In genomic region chr13:93976897-93977530, GRCm38 (mm10) we compare ENCODE assay signal across 26 mouse cellular contexts.
DNase-seq lines count a peak whose midpoint lies in the region; ATAC-seq and TF ChIP-seq lines count a peak whose summit lies in the region.
"Had no signal": no experiment of that assay in that cellular context is flagged by ENCODE, and none has a peak within 500 bp of the region (broad histone marks: within the 10 kb centered on the region; RNA-seq: fewer than 3 reads in every experiment).

No protein-coding gene starts in this region.

- 81% methylated on average over 10 of the region's 10 CpGs for WGBS in liver, adult 2 months
- WGBS in liver, embryonic 12.5 days (ENCODE audit: insufficient replicate concordance) = 45% methylated on average over 10 of the region's 10 CpGs

- ATAC-seq in liver, embryonic 12.5 days = no peak
- peak; percentile 84 for ATAC-seq in granulocyte monocyte progenitor cell, adult 5-6 weeks (replicated peaks; ENCODE audit: poor library complexity, severe bottlenecking)
- ATAC-seq: midbrain, embryonic 15.5 days had no signal

- H3K27me3 ChIP-seq in liver, adult 2 months (ENCODE audit: control insufficient read depth, insufficient read depth, low read length) = 0 out of 2 replicates have a peak, but pooled peaks cover 3% of the 10 kb centered on the region
- H3K27me3 ChIP-seq in liver, embryonic 12.5 days (replicated peaks) = no peaks in the 10 kb centered on the region
- H3K27me3 ChIP-seq in CH12.LX (replicated peaks) = no peaks in the 10 kb centered on the region
- H3K27me3 ChIP-seq in splenic B cell, adult 2 months (ENCODE audit: control insufficient read depth, insufficient read depth, low read length, poor library complexity, severe bottlenecking) = no peaks in the 10 kb centered on the region
- H3K27me3 ChIP-seq: embryonic facial prominence, embryonic 15.5 days; forebrain, embryonic 12.5 days; heart, embryonic 15.5 days; lung, embryonic 15.5 days; megakaryocyte, embryonic 14.5 days; midbrain, embryonic 15.5 days; neural tube, embryonic 15.5 days had no signal

- no peak overlapping the region for H3K27ac ChIP-seq in liver, adult 2 months (replicated peaks; ENCODE audit: insufficient read depth, low read depth, low read length)
- no peak overlapping the region for H3K27ac ChIP-seq in liver, embryonic 12.5 days
- H3K27ac ChIP-seq in CH12.LX (ENCODE audit: insufficient read depth, low read depth) = no peak overlapping the region
- H3K27ac ChIP-seq: embryonic facial prominence, embryonic 15.5 days; forebrain, embryonic 12.5 days; heart, embryonic 15.5 days; hindbrain, embryonic 10.5 days; kidney, postnatal 0 days; limb, embryonic 10.5 days; lung, embryonic 15.5 days; midbrain, embryonic 15.5 days; neural tube, embryonic 15.5 days; stomach, postnatal 0 days had no signal

- no peak overlapping the region for H3K9ac ChIP-seq in liver, adult 2 months (ENCODE audit: low read depth, low read length)
- no peak overlapping the region for H3K9ac ChIP-seq in liver, embryonic 12.5 days
- no peak overlapping the region for H3K9ac ChIP-seq in CH12.LX (ENCODE audit: insufficient read depth, low read depth)
- H3K9ac ChIP-seq: embryonic facial prominence, embryonic 15.5 days; forebrain, embryonic 12.5 days; heart, embryonic 15.5 days; lung, embryonic 15.5 days; midbrain, embryonic 15.5 days; neural tube, embryonic 15.5 days had no signal

- H3K9me3 ChIP-seq in liver, embryonic 12.5 days (replicated peaks) = no peaks in the 10 kb centered on the region
- no peaks in the 10 kb centered on the region for H3K9me3 ChIP-seq in CH12.LX (replicated peaks; ENCODE audit: low read length)
- H3K9me3 ChIP-seq: embryonic facial prominence, embryonic 15.5 days; forebrain, embryonic 12.5 days; heart, embryonic 15.5 days; hindbrain, embryonic 10.5 days; limb, embryonic 10.5 days; lung, embryonic 15.5 days; megakaryocyte, embryonic 14.5 days; midbrain, embryonic 15.5 days; neural tube, embryonic 15.5 days had no signal

- no peaks in the 10 kb centered on the region for H3K4me1 ChIP-seq in liver, adult 2 months (ENCODE audit: control insufficient read depth, insufficient read depth, low read length)
- no peaks in the 10 kb centered on the region for H3K4me1 ChIP-seq in liver, embryonic 12.5 days
- peaks cover 0 to 16% of the 10 kb centered on the region in 2 experiments; a peak in 1 of 4 replicates for H3K4me1 ChIP-seq in CH12.LX (ENCODE audit: control insufficient read depth in 1 of 2, insufficient read depth in 2 of 2)
- H3K4me1 ChIP-seq: embryonic facial prominence, embryonic 15.5 days; lung, embryonic 15.5 days; midbrain, embryonic 15.5 days; neural tube, embryonic 15.5 days had no signal

- TF ChIP-seq RAD21 in CH12.LX (IDR thresholded peaks at IDR 0.05; ENCODE audit: low read depth, low read length) = no peak

- no peak overlapping the region for H3K4me3 ChIP-seq in liver, adult 2 months (ENCODE audit: insufficient read depth, low read depth, low read length)
- H3K4me3 ChIP-seq in liver, embryonic 12.5 days = no peak overlapping the region
- no peak overlapping the region for H3K4me3 ChIP-seq in CH12.LX (replicated peaks in 1 of 3; ENCODE audit: low read depth in 2 of 3, low read length in 2 of 3, poor library complexity in 1 of 3)
- H3K4me3 ChIP-seq: embryonic facial prominence, embryonic 15.5 days; forebrain, embryonic 12.5 days; heart, embryonic 15.5 days; hindbrain, embryonic 10.5 days; limb, embryonic 10.5 days; lung, embryonic 15.5 days; megakaryocyte, embryonic 14.5 days; midbrain, embryonic 15.5 days; neural tube, embryonic 15.5 days had no signal

- no peaks in the 10 kb centered on the region for H3K36me3 ChIP-seq in liver, adult 2 months (ENCODE audit: control insufficient read depth, insufficient read depth, low read length)
- H3K36me3 ChIP-seq in liver, embryonic 12.5 days = no peaks in the 10 kb centered on the region
- no peaks in the 10 kb centered on the region for H3K36me3 ChIP-seq in CH12.LX (replicated peaks in 1 of 2; ENCODE audit: control insufficient read depth in 1 of 2, insufficient read depth in 1 of 2, low read length in 1 of 2)
- H3K36me3 ChIP-seq in splenic B cell, adult 2 months (ENCODE audit: control insufficient read depth, insufficient read depth, low read length, poor library complexity, severe bottlenecking) = no peaks in the 10 kb centered on the region
- H3K36me3 ChIP-seq: embryonic facial prominence, embryonic 15.5 days; forebrain, embryonic 12.5 days; heart, embryonic 15.5 days; hindbrain, embryonic 10.5 days; limb, embryonic 10.5 days; lung, embryonic 15.5 days; midbrain, embryonic 15.5 days; neural tube, embryonic 15.5 days had no signal

- no peaks in the 10 kb centered on the region for H3K79me2 ChIP-seq in liver, adult 2 months (ENCODE audit: control insufficient read depth, insufficient read depth, low read length)
- H3K79me2 ChIP-seq in CH12.LX (replicated peaks; ENCODE audit: control insufficient read depth, extremely low read depth, insufficient read depth, poor library complexity, severe bottlenecking) = no peaks in the 10 kb centered on the region

- TF ChIP-seq CTCF in liver, adult 2 months (IDR thresholded peaks at IDR 0.05; ENCODE audit: low read depth, low read length) = no peak
- TF ChIP-seq CTCF in CH12.LX (conservative IDR thresholded peaks at IDR 0.05 in 1 of 2, IDR thresholded peaks at IDR 0.05 in 1 of 2; ENCODE audit: low read depth in 2 of 2, low read length in 2 of 2) = no peak

- dilution Hi-C loops in CH12.LX (cut with MboI; ENCODE audit: extremely low pct_ligation_motif_present, extremely low pct_unique_long_range_greater_than_20kb, low sequenced_read_pairs) = no loop called here

- TF ChIP-seq POLR2A in liver, adult 2 months (IDR thresholded peaks at IDR 0.05; ENCODE audit: extremely low read depth, insufficient read depth, low read length) = no peak
- no peak for TF ChIP-seq POLR2A in CH12.LX (IDR thresholded peaks at IDR 0.05; ENCODE audit: low read depth, low read length)

- peak; percentile 2 for DNase-seq in liver, adult 2 months (ENCODE audit: extremely low read depth, low read depth, low spot score)
- peak; percentile 31 for DNase-seq in CH12.LX (ENCODE audit: extremely low read depth)
- peak; percentile 3 for DNase-seq in splenic B cell, adult 2 months (ENCODE audit: low read depth, low spot score)
- DNase-seq in embryo, embryonic 9.5 days (ENCODE audit: extremely low spot score) = no peak
- no peak for DNase-seq in right cerebral cortex, postnatal 25 days
- DNase-seq: adrenal gland, adult 2 months; cerebellum, adult 9-10 months; gastrocnemius, postnatal 14 days; kidney, adult 11 months; retina, postnatal 1 day; right cerebral cortex, postnatal 4 days; thymus, postnatal 25 days had no signal

- TF ChIP-seq EP300 in CH12.LX (IDR thresholded peaks at IDR 0.05; ENCODE audit: low read length) = no peak

- in situ Hi-C loops in CH12.LX (cut with MboI; ENCODE audit: low pct_ligation_motif_present, low pct_unique_long_range_greater_than_20kb, low sequenced_read_pairs) = no loop called here

- no peak overlapping the region for H3K4me2 ChIP-seq in liver, embryonic 12.5 days
- no peak overlapping the region for H3K4me2 ChIP-seq in CH12.LX (ENCODE audit: insufficient read depth, low read depth, poor library complexity, severe bottlenecking)
- H3K4me2 ChIP-seq: embryonic facial prominence, embryonic 15.5 days; forebrain, embryonic 12.5 days; heart, embryonic 15.5 days; liver, embryonic 11.5 days; lung, embryonic 15.5 days; midbrain, embryonic 15.5 days; neural tube, embryonic 15.5 days had no signal

TF ChIP-seq in CH12.LX, 34 proteins besides CTCF, POLR2A, EP300 and RAD21:
- TF ChIP-seq RCOR1 (conservative IDR thresholded peaks at IDR 0.05; ENCODE audit: low read depth, low read length) (no peak), JUN (IDR thresholded peaks at IDR 0.05; ENCODE audit: insufficient read depth, low read depth, low read length) (no peak), JUND (conservative IDR thresholded peaks at IDR 0.05; ENCODE audit: low read depth, low read length) (no peak), PAX5 (IDR thresholded peaks at IDR 0.05; ENCODE audit: low read length) (no peak), IRF4 (IDR thresholded peaks at IDR 0.05; ENCODE audit: low read depth, low read length) (no peak), USF2 (conservative IDR thresholded peaks at IDR 0.05; ENCODE audit: low read depth, low read length) (no peak), SMC3 (IDR thresholded peaks at IDR 0.05; ENCODE audit: low read depth, low read length) (no peak), GABPA (IDR thresholded peaks at IDR 0.05; ENCODE audit: insufficient replicate concordance, low read depth, low read length) (no peak)

Comparison
In these comparisons a context has a peak if more than half of its experiments do, and no peak if none do; other contexts are left out.
1. DNase-seq: peak in liver, adult 2 months (single experiment), CH12.LX (single experiment) and splenic B cell, adult 2 months (single experiment); none in embryo, embryonic 9.5 days (single experiment) and right cerebral cortex, postnatal 25 days (single experiment).